Mouse (Mus musculus): ENCODE measurements around the gene Atp8a1. TPM values are rescaled to one million over a fixed set of nuclear protein-coding genes. Genes with fewer than 3 reads are reported as not detected.

The Atp8a1 gene
- polyA plus RNA-seq, 1 experiment from 2014 or later = 49.4 TPM

GRCm38 (mm10) chr5:67606916-67607803 is 240.1 kb downstream of the Atp8a1 start:
- Histone ChIP-seq H3K4me1 (replicated peaks) (peaks cover 18% of the 10 kb centered on the region), H3K36me3 (no peaks in the 10 kb centered on the region), H3K4me2 (peak overlapping the region; percentile 81), H3K9ac (no peak overlapping the region), H3K9me3 (no peaks in the 10 kb centered on the region), H3K27ac (replicated peaks) (no peak overlapping the region), H3K27me3 (peaks cover 66% of the 10 kb centered on the region), H3K4me3 (peak overlapping the region; percentile 42)
- WGBS = under 1% methylated on average over 66 of the region's 66 CpGs
- ATAC-seq (ENCODE audit: low FRiP score, low read depth) = peak; percentile 25; the same call in 1 of the 2 replicates

- Histone ChIP-seq H3K9ac (no peak overlapping the region), H3K4me2 (no peak overlapping the region), H3K9me3 (no peaks in the 10 kb centered on the region), H3K36me3 (no peaks in the 10 kb centered on the region), H3K27me3 (peaks cover 65% of the 10 kb centered on the region), H3K27ac (replicated peaks) (no peak overlapping the region), H3K4me3 (no peak overlapping the region), H3K4me1 (replicated peaks) (peaks cover 18% of the 10 kb centered on the region)
- 43% methylated on average over 5 of the region's 5 CpGs for WGBS
- no peak for ATAC-seq (ENCODE audit: low FRiP score, low read depth)
These were observed 241.3 kb downstream of the Atp8a1 start for GRCm38 (mm10) chr5:67605951-67606350.

GRCm38 (mm10) chr5:67599935-67600334 is 247.3 kb downstream of the Atp8a1 start:
- no peak overlapping the region for H3K4me2 ChIP-seq
- no peaks in the 10 kb centered on the region for H3K36me3 ChIP-seq
- H3K4me3 ChIP-seq = no peak overlapping the region
- H3K9ac ChIP-seq = no peak overlapping the region
- H3K27ac ChIP-seq (replicated peaks) = no peak overlapping the region
- ATAC-seq (ENCODE audit: low FRiP score, low read depth) = no peak
- H3K4me1 ChIP-seq (replicated peaks) = 0 out of 2 replicates have a peak, but pooled peaks cover 3% of the 10 kb centered on the region
- no peaks in the 10 kb centered on the region for H3K9me3 ChIP-seq
- WGBS = 90% methylated on average over 9 of the region's 9 CpGs
- H3K27me3 ChIP-seq = peaks cover 26% of the 10 kb centered on the region

GRCm38 (mm10) chr5:67595629-67596028 is 251.6 kb downstream of the Atp8a1 start:
- no peaks in the 10 kb centered on the region for H3K36me3 ChIP-seq
- 0 out of 2 replicates have a peak, but pooled peaks cover 3% of the 10 kb centered on the region for H3K4me1 ChIP-seq (replicated peaks)

GRCm38 (mm10) chr5:67595070-67595469 is 252.2 kb downstream of the Atp8a1 start:
- no peaks in the 10 kb centered on the region for H3K4me1 ChIP-seq (replicated peaks)
- H3K36me3 ChIP-seq = no peaks in the 10 kb centered on the region
- no peaks in the 10 kb centered on the region for H3K27me3 ChIP-seq
- H3K9me3 ChIP-seq = no peaks in the 10 kb centered on the region
- ATAC-seq (ENCODE audit: low FRiP score, low read depth) = no peak
- 84% methylated on average over 1 of the region's 1 CpGs for WGBS
- H3K9ac ChIP-seq = no peak overlapping the region
- no peak overlapping the region for H3K27ac ChIP-seq (replicated peaks)
- H3K4me2 ChIP-seq = no peak overlapping the region
- H3K4me3 ChIP-seq = no peak overlapping the region

More at GRCm38 (mm10) chr5:67595629-67596028, 251.6 kb downstream of the Atp8a1 start:
- no peak for ATAC-seq (ENCODE audit: low FRiP score, low read depth)
- no peak overlapping the region for H3K9ac ChIP-seq
- no peak overlapping the region for H3K4me2 ChIP-seq
- no peaks in the 10 kb centered on the region for H3K27me3 ChIP-seq
- no peaks in the 10 kb centered on the region for H3K9me3 ChIP-seq
- no peak overlapping the region for H3K4me3 ChIP-seq
- 71% methylated on average over 7 of the region's 7 CpGs for WGBS
- H3K27ac ChIP-seq (replicated peaks) = no peak overlapping the region

- no peaks in the 10 kb centered on the region for H3K9me3 ChIP-seq
- no peaks in the 10 kb centered on the region for H3K27me3 ChIP-seq
- H3K4me1 ChIP-seq (replicated peaks) = no peaks in the 10 kb centered on the region
- H3K4me2 ChIP-seq = no peak overlapping the region
- no peaks in the 10 kb centered on the region for H3K36me3 ChIP-seq
- H3K4me3 ChIP-seq = no peak overlapping the region
- no peak overlapping the region for H3K9ac ChIP-seq
- ATAC-seq (ENCODE audit: low FRiP score, low read depth) = no peak
- 51% methylated on average over 6 of the region's 6 CpGs for WGBS
- H3K27ac ChIP-seq (replicated peaks) = no peak overlapping the region
These were observed 267.3 kb downstream of the Atp8a1 start for GRCm38 (mm10) chr5:67579725-67580633.

- no peak overlapping the region for H3K4me2 ChIP-seq
- H3K9ac ChIP-seq = no peak overlapping the region
- 87% methylated on average over 2 of the region's 2 CpGs for WGBS
- no peaks in the 10 kb centered on the region for H3K27me3 ChIP-seq
- no peak overlapping the region for H3K4me3 ChIP-seq
- no peak for ATAC-seq (ENCODE audit: low FRiP score, low read depth)
- H3K36me3 ChIP-seq = no peaks in the 10 kb centered on the region
- no peaks in the 10 kb centered on the region for H3K9me3 ChIP-seq
- H3K4me1 ChIP-seq (replicated peaks) = no peaks in the 10 kb centered on the region
- no peak overlapping the region for H3K27ac ChIP-seq (replicated peaks)
These were observed 271.5 kb downstream of the Atp8a1 start for GRCm38 (mm10) chr5:67575705-67576104.

- no peaks in the 10 kb centered on the region for H3K9me3 ChIP-seq
- H3K4me1 ChIP-seq (replicated peaks) = no peaks in the 10 kb centered on the region
- 90% methylated on average over 9 of the region's 9 CpGs for WGBS
- no peaks in the 10 kb centered on the region for H3K36me3 ChIP-seq
- no peaks in the 10 kb centered on the region for H3K27me3 ChIP-seq
- ATAC-seq (ENCODE audit: low FRiP score, low read depth) = no peak
- H3K27ac ChIP-seq (replicated peaks) = no peak overlapping the region
- no peak overlapping the region for H3K4me2 ChIP-seq
- H3K4me3 ChIP-seq = no peak overlapping the region
- no peak overlapping the region for H3K9ac ChIP-seq
These were observed 273.2 kb downstream of the Atp8a1 start for GRCm38 (mm10) chr5:67574039-67574438.

- no peaks in the 10 kb centered on the region for H3K36me3 ChIP-seq
- no peak overlapping the region for H3K4me3 ChIP-seq
- no peak overlapping the region for H3K9ac ChIP-seq
- no peak overlapping the region for H3K27ac ChIP-seq (replicated peaks)
- no peaks in the 10 kb centered on the region for H3K9me3 ChIP-seq
- 64% methylated on average over 6 of the region's 6 CpGs for WGBS
- H3K27me3 ChIP-seq = no peaks in the 10 kb centered on the region
- H3K4me1 ChIP-seq (replicated peaks) = no peaks in the 10 kb centered on the region
- ATAC-seq (ENCODE audit: low FRiP score, low read depth) = no peak
- H3K4me2 ChIP-seq = no peak overlapping the region
These were observed 274.6 kb downstream of the Atp8a1 start for GRCm38 (mm10) chr5:67572552-67573155.

Data from hindbrain, embryonic 15.5 days (tissue).